Mouse (Mus musculus) limb, embryonic 10.5 days (tissue): Measurements from ENCODE around the gene Lhfp. TPM values are rescaled to one million over a fixed set of nuclear protein-coding genes. Genes with fewer than 3 reads are reported as not detected.

Experiments
- DNase-seq: peaks from one replicate; pipeline ENCODE4 v3.0.0-alpha.2; 2017; ENCODE audit warnings: low spot score
- H3K27ac ChIP-seq: fragments of 300-500 bp; sonication (generic); 2 replicates; pipeline ENCODE4 v1.5.1; 2016; ENCODE audit warnings: mild to moderate bottlenecking
- H3K27me3 ChIP-seq: fragments of 300-500 bp; sonication (generic); 2 replicates; pipeline ENCODE4 v1.6.1; 2016; ENCODE audit warnings: low read depth, mild to moderate bottlenecking; ENCODE audit not compliant: poor library complexity, severe bottlenecking
- H3K36me3 ChIP-seq: fragments of 300-500 bp; sonication (generic); 2 replicates; pipeline ENCODE4 v1.6.1; 2016; ENCODE audit warnings: mild to moderate bottlenecking, moderate library complexity
- H3K4me1 ChIP-seq: fragments of 300-500 bp; sonication (generic); 2 replicates; pipeline ENCODE4 v1.6.1; 2016
- H3K4me3 ChIP-seq: fragments of 300-500 bp; sonication (generic); 2 replicates; pipeline ENCODE4 v1.5.1; 2016; ENCODE audit warnings: mild to moderate bottlenecking, moderate library complexity
- H3K9me3 ChIP-seq: fragments of 300-500 bp; sonication (generic); replicated peaks from 2 replicates; pipeline ENCODE4 v1.6.1; 2016; ENCODE audit warnings: mild to moderate bottlenecking
- WGBS: fragments of 180-500 bp; shearing (Covaris S2); methylation state at CpG from one replicate; pipeline ENCODE4 v1.1.7; 2016; 5-methylcytosine and 5-hydroxymethylcytosine counted together
- polyA plus RNA-seq: library from polyadenylated mRNA; unstranded; fragments of >200 nt; fragmentation: Nextera tagmentation; extraction: Ambion mirVana; gene quantifications from 2 replicates; pipeline ENCODE4 v1.2.1, GENCODE M21; 2016

The Lhfp gene
- polyA plus RNA-seq, 1 experiment from 2014 or later: 90.1 TPM

GRCm38 (mm10) chr3:53045697-53046096 is 4.4 kb downstream of the Lhfp start:
- WGBS: 91% methylated on average over 4 of the region's 4 CpGs
- Histone ChIP-seq H3K36me3 (peaks cover 14% of the 10 kb centered on the region), H3K27ac (no peak overlapping the region), H3K4me1 (peaks cover 49% of the 10 kb centered on the region), H3K27me3 (peaks cover 6% of the 10 kb centered on the region; the same call in 1 of the 2 replicates), H3K9me3 (no peaks in the 10 kb centered on the region), H3K4me3 (no peak overlapping the region)
- DNase-seq: no peak

- WGBS: 93% methylated on average over 6 of the region's 6 CpGs
- Histone ChIP-seq H3K4me1 (peaks cover 43% of the 10 kb centered on the region), H3K36me3 (peaks cover 14% of the 10 kb centered on the region), H3K27ac (no peak overlapping the region), H3K27me3 (peaks cover 6% of the 10 kb centered on the region; the same call in 1 of the 2 replicates), H3K9me3 (no peaks in the 10 kb centered on the region), H3K4me3 (no peak overlapping the region)
- DNase-seq: no peak
Measured at GRCm38 (mm10) chr3:53046371-53046770, 5.0 kb downstream of the Lhfp start.

GRCm38 (mm10) chr3:53052385-53052784 is 11.1 kb downstream of the Lhfp start:
- no peaks in the 10 kb centered on the region for H3K27me3 ChIP-seq
- H3K9me3 ChIP-seq: no peaks in the 10 kb centered on the region
- no peak for DNase-seq
- 78% methylated on average over 8 of the region's 8 CpGs for WGBS
- no peak overlapping the region for H3K27ac ChIP-seq
- peaks cover 6% of the 10 kb centered on the region for H3K36me3 ChIP-seq
- peaks cover 52% of the 10 kb centered on the region for H3K4me1 ChIP-seq
- H3K4me3 ChIP-seq: no peak overlapping the region

GRCm38 (mm10) chr3:53056430-53056829 is 15.1 kb downstream of the Lhfp start:
- H3K36me3 ChIP-seq: no peaks in the 10 kb centered on the region
- 73% methylated on average over 10 of the region's 10 CpGs for WGBS
- no peak overlapping the region for H3K27ac ChIP-seq
- H3K4me3 ChIP-seq: no peak overlapping the region
- DNase-seq: peak; percentile 61
- peaks cover 68% of the 10 kb centered on the region for H3K4me1 ChIP-seq
- H3K9me3 ChIP-seq: no peaks in the 10 kb centered on the region
- no peaks in the 10 kb centered on the region for H3K27me3 ChIP-seq

GRCm38 (mm10) chr3:53059959-53060358 is 18.6 kb downstream of the Lhfp start:
- no peak for DNase-seq
- H3K9me3 ChIP-seq: no peaks in the 10 kb centered on the region
- H3K36me3 ChIP-seq: no peaks in the 10 kb centered on the region
- no peaks in the 10 kb centered on the region for H3K27me3 ChIP-seq
- WGBS: 91% methylated on average over 2 of the region's 2 CpGs
- H3K27ac ChIP-seq: no peak overlapping the region
- no peak overlapping the region for H3K4me3 ChIP-seq
- H3K4me1 ChIP-seq: peaks cover 43% of the 10 kb centered on the region

GRCm38 (mm10) chr3:53063423-53064147 is 22.3 kb downstream of the Lhfp start:
- H3K36me3 ChIP-seq: peaks cover 5% of the 10 kb centered on the region; the same call in 1 of the 2 replicates
- 73% methylated on average over 13 of the region's 13 CpGs for WGBS
- no peak overlapping the region for H3K27ac ChIP-seq
- DNase-seq: no peak
- peaks cover 31% of the 10 kb centered on the region for H3K4me1 ChIP-seq
- H3K4me3 ChIP-seq: no peak overlapping the region
- H3K27me3 ChIP-seq: no peaks in the 10 kb centered on the region
- H3K9me3 ChIP-seq: no peaks in the 10 kb centered on the region

GRCm38 (mm10) chr3:53065267-53066094 is 24.2 kb downstream of the Lhfp start:
- Histone ChIP-seq H3K27ac (peak overlapping the region; percentile 30; the same call in 1 of the 2 replicates), H3K36me3 (peaks cover 5% of the 10 kb centered on the region; the same call in 1 of the 2 replicates), H3K4me1 (peaks cover 19% of the 10 kb centered on the region), H3K27me3 (no peaks in the 10 kb centered on the region), H3K9me3 (no peaks in the 10 kb centered on the region), H3K4me3 (no peak overlapping the region)
- no peak for DNase-seq
- 87% methylated on average over 13 of the region's 13 CpGs for WGBS

- Histone ChIP-seq H3K9me3 (no peaks in the 10 kb centered on the region), H3K4me1 (peaks cover 19% of the 10 kb centered on the region), H3K27me3 (no peaks in the 10 kb centered on the region), H3K27ac (peak overlapping the region; percentile 30; the same call in 1 of the 2 replicates), H3K36me3 (peaks cover 5% of the 10 kb centered on the region; the same call in 1 of the 2 replicates), H3K4me3 (no peak overlapping the region)
- WGBS: 70% methylated on average over 4 of the region's 4 CpGs
- no peak for DNase-seq
Measured at GRCm38 (mm10) chr3:53066095-53066372, 24.7 kb downstream of the Lhfp start.

- no peaks in the 10 kb centered on the region for H3K9me3 ChIP-seq
- WGBS: 91% methylated on average over 5 of the region's 5 CpGs
- DNase-seq: no peak
Measured at GRCm38 (mm10) chr3:53068399-53068798, 27.1 kb downstream of the Lhfp start.

GRCm38 (mm10) chr3:53074264-53074663 is 32.9 kb downstream of the Lhfp start:
- H3K27ac ChIP-seq: no peak overlapping the region
- no peaks in the 10 kb centered on the region for H3K4me1 ChIP-seq
- peaks cover 2% of the 10 kb centered on the region; the same call in 1 of the 2 replicates for H3K36me3 ChIP-seq
- DNase-seq: no peak
- H3K27me3 ChIP-seq: no peaks in the 10 kb centered on the region
- no peaks in the 10 kb centered on the region for H3K9me3 ChIP-seq
- 88% methylated on average over 4 of the region's 4 CpGs for WGBS
- H3K4me3 ChIP-seq: no peak overlapping the region

More at GRCm38 (mm10) chr3:53068399-53068798, 27.1 kb downstream of the Lhfp start:
- no peaks in the 10 kb centered on the region for H3K27me3 ChIP-seq
- H3K27ac ChIP-seq: no peak overlapping the region
- H3K36me3 ChIP-seq: peaks cover 5% of the 10 kb centered on the region; the same call in 1 of the 2 replicates
- no peak overlapping the region for H3K4me3 ChIP-seq
- H3K4me1 ChIP-seq: peaks cover 18% of the 10 kb centered on the region

- Histone ChIP-seq H3K27ac (no peak overlapping the region), H3K27me3 (no peaks in the 10 kb centered on the region), H3K36me3 (peaks cover 2% of the 10 kb centered on the region; the same call in 1 of the 2 replicates), H3K4me1 (no peaks in the 10 kb centered on the region), H3K9me3 (no peaks in the 10 kb centered on the region), H3K4me3 (no peak overlapping the region)
- no peak for DNase-seq
- WGBS: 90% methylated on average over 3 of the region's 3 CpGs
Measured at GRCm38 (mm10) chr3:53074761-53075160, 33.4 kb downstream of the Lhfp start.

GRCm38 (mm10) chr3:53080286-53080685 is 39.0 kb downstream of the Lhfp start:
- WGBS: 96% methylated on average over 6 of the region's 6 CpGs
- no peak for DNase-seq
- H3K9me3 ChIP-seq: no peaks in the 10 kb centered on the region
- H3K36me3 ChIP-seq: peaks cover 6% of the 10 kb centered on the region
- H3K27me3 ChIP-seq: no peaks in the 10 kb centered on the region
- no peaks in the 10 kb centered on the region for H3K4me1 ChIP-seq
- no peak overlapping the region for H3K4me3 ChIP-seq
- no peak overlapping the region for H3K27ac ChIP-seq

GRCm38 (mm10) chr3:53080710-53081109 is 39.4 kb downstream of the Lhfp start:
- no peak for DNase-seq
- Histone ChIP-seq H3K4me3 (no peak overlapping the region), H3K4me1 (no peaks in the 10 kb centered on the region), H3K36me3 (peaks cover 4% of the 10 kb centered on the region; the same call in 1 of the 2 replicates), H3K27ac (no peak overlapping the region), H3K27me3 (no peaks in the 10 kb centered on the region), H3K9me3 (no peaks in the 10 kb centered on the region)
- 96% methylated on average over 8 of the region's 8 CpGs for WGBS
